Mouse (Mus musculus) liver, adult 2 months (tissue): ENCODE results near the gene Nt5e. TPM values are rescaled to one million over a fixed set of nuclear protein-coding genes. Genes with fewer than 3 reads are reported as not detected.

ENCODE experiments used
- DNase-seq: peaks from one replicate; pipeline ENCODE4 v3.0.0-alpha.2; 2011; ENCODE audit warnings: low read depth, low spot score; ENCODE audit errors: extremely low read depth
- H3K27ac ChIP-seq: fragments of 200-500 bp; replicated peaks from 2 replicates; pipeline ENCODE4 v1.5.1; 2012; ENCODE audit warnings: low read depth, mild to moderate bottlenecking, control low read depth, inconsistent platforms, low read length; ENCODE audit not compliant: insufficient read depth
- H3K27me3 ChIP-seq: fragments of 200-500 bp; 2 replicates; pipeline ENCODE4 v1.6.1; 2012; ENCODE audit warnings: mild to moderate bottlenecking, moderate library complexity, low read length, inconsistent platforms; ENCODE audit not compliant: control insufficient read depth, insufficient read depth
- H3K36me3 ChIP-seq: fragments of 200-500 bp; 2 replicates; pipeline ENCODE4 v1.6.1; 2012; ENCODE audit warnings: low read length, inconsistent platforms; ENCODE audit not compliant: control insufficient read depth, insufficient read depth
- H3K4me1 ChIP-seq: fragments of 200-500 bp; 2 replicates; pipeline ENCODE4 v1.6.1; 2011; ENCODE audit warnings: low read length; ENCODE audit not compliant: control insufficient read depth, insufficient read depth
- H3K4me3 ChIP-seq: fragments of 200-500 bp; 2 replicates; pipeline ENCODE4 v1.5.1; 2011; ENCODE audit warnings: low read depth, mild to moderate bottlenecking, control low read depth, low read length, moderate library complexity; ENCODE audit not compliant: insufficient read depth
- H3K79me2 ChIP-seq: fragments of 200-500 bp; 2 replicates; pipeline ENCODE4 v1.6.1; 2012; ENCODE audit warnings: inconsistent platforms, mild to moderate bottlenecking, low read length, moderate library complexity; ENCODE audit not compliant: control insufficient read depth, insufficient read depth
- H3K9ac ChIP-seq: fragments of 200-500 bp; 2 replicates; pipeline ENCODE4 v1.6.1; 2012; ENCODE audit warnings: low read depth, mild to moderate bottlenecking, control low read depth, inconsistent platforms, low read length
- CTCF ChIP-seq: fragments of 200-500 bp; IDR thresholded peaks from 2 replicates; pipeline ENCODE4 v1.5.1; 2011; ENCODE audit warnings: low read depth, low read length, control low read depth
- POLR2A ChIP-seq: fragments of 200-500 bp; IDR thresholded peaks from 2 replicates; pipeline ENCODE4 v1.6.1; 2011; ENCODE audit warnings: low read length, control low read depth; ENCODE audit not compliant: insufficient read depth; ENCODE audit errors: extremely low read depth
- WGBS: fragments of 180-500 bp; shearing (Covaris S2); methylation state at CpG from one replicate; pipeline ENCODE4 v1.1.7; 2018; 5-methylcytosine and 5-hydroxymethylcytosine counted together
- polyA plus RNA-seq: library from polyadenylated mRNA; depleted of rRNA; stranded (reverse); fragments of >200 nt; gene quantifications from 2 replicates; pipeline ENCODE4 v1.2.3, GENCODE M21; 2012
- total RNA-seq: library from RNA; depleted of rRNA; stranded (reverse); fragments of >200 nt; gene quantifications from 2 replicates; pipeline ENCODE4 v1.2.3, GENCODE M21; 2014

Nt5e gene
- total and polyA plus RNA-seq, 2 experiments = 24.1 to 41.8 TPM

DNA sequence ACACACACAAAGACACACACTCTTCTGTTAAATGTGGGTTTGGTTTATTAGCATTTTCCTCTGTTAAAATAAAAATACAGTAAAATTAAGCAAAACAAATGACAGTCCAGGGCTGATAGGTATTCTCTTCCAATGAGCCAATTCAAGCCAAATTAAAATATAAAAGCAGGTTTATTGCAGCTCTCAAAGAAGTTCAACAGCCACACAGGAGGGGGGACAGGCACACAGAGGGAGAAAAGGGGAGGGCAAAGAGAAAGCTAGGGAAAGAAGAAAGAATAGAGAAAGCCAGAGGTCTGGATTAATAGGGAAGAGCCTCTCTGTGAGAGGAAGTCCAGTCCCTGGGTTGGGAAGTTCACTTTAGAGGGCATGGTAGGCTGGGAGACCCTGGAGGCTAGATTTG, 7.8 kb upstream of the Nt5e start:
- no peak for TF ChIP-seq CTCF
- no peak for TF ChIP-seq POLR2A
- no peaks in the 10 kb centered on the region for H3K27me3 ChIP-seq
- no peaks in the 10 kb centered on the region for H3K79me2 ChIP-seq
- no peaks in the 10 kb centered on the region for H3K36me3 ChIP-seq
- H3K4me3 ChIP-seq = no peak overlapping the region
- H3K27ac ChIP-seq = no peak overlapping the region
- no peak for DNase-seq
- no peaks in the 10 kb centered on the region for H3K4me1 ChIP-seq
- H3K9ac ChIP-seq = no peak overlapping the region

DNA sequence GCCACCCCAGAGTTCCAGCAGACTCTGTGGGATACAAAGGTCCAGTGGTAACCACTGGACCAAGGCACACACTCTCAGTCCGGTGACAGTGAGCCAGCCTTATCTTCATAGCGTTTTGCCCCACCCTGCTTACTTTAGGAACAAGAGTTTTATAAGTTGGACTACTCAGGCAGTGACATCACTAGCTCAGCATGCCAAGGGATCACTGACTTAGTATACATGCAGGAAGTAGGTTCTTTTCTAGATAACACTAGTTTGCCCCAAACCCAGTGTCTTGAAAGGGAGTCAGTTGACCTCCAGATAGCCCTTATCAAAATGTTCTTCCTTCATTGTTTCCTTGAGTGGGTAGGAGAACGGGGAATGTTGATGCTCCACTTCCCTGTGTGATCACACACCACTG, 2.4 kb upstream of the Nt5e start:
- Histone ChIP-seq H3K9ac (no peak overlapping the region), H3K36me3 (no peaks in the 10 kb centered on the region), H3K4me3 (no peak overlapping the region), H3K27ac (no peak overlapping the region), H3K27me3 (no peaks in the 10 kb centered on the region), H3K79me2 (no peaks in the 10 kb centered on the region), H3K4me1 (peaks cover 17% of the 10 kb centered on the region)
- no peak for TF ChIP-seq CTCF
- TF ChIP-seq POLR2A = no peak
- WGBS = 88% methylated on average over 3 of the region's 3 CpGs
- DNase-seq = no peak

DNA sequence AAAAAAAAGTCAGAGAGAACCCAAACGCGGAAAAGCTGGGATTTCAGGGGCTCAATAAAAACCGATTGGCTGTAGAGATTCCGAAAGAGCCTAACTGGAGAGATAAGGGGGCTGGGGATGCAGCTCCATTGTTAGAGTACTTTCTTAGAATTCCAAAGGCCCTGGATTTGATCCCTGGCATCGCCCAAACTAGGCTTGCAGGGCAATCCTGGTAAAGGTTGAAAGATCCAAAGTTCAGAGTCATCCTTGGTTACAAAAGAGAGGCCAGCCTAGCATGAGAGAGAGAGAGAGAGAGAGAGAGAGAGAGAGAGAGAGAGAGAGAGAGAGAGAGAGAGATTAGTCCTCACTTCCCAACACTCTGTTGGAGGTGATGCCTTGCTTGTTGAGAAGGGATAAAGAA, 1.7 kb downstream of the Nt5e start:
- Histone ChIP-seq H3K4me1 (peaks cover 20% of the 10 kb centered on the region), H3K27me3 (no peaks in the 10 kb centered on the region), H3K27ac (no peak overlapping the region), H3K36me3 (no peaks in the 10 kb centered on the region), H3K4me3 (no peak overlapping the region), H3K9ac (no peak overlapping the region), H3K79me2 (0 out of 2 replicates have a peak, but pooled peaks cover 4% of the 10 kb centered on the region)
- 11% methylated on average over 5 of the region's 5 CpGs for WGBS
- TF ChIP-seq POLR2A (no peak), CTCF (no peak)
- DNase-seq = peak; percentile 89

DNA sequence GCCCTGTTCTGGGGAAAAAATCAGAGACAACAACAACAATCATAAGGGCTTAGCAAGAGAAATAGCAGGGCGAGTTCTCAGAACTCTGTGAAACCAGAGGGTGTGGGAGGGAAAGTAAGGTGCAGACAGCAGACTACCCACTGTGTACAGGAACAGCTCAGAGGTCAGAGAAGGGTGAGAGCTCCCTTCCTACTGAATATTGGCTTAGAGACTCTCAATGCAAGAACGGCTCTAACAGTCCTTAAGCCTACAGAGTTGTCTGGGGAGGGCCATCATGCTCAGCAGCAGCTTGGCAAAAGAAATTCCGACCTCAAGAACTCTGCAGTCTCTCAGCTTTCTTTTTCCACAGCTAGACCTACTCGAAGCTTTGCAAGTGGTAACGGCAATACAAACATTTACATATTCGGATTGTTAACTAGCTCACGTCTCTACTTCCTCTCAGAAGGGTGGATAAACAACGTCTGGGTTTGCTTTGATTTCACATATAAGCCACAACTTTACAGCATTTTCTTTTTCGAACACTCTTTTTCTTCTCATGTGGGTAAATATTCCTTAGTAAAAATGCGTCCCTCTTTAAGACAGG, 2.3 kb downstream of the Nt5e start:
- H3K4me1 ChIP-seq = peaks cover 20% of the 10 kb centered on the region
- 0 out of 2 replicates have a peak, but pooled peaks cover 4% of the 10 kb centered on the region for H3K79me2 ChIP-seq
- H3K27ac ChIP-seq = peak overlapping the region; percentile 45; the same call in 1 of the 2 replicates
- H3K4me3 ChIP-seq = no peak overlapping the region
- H3K36me3 ChIP-seq = no peaks in the 10 kb centered on the region
- no peaks in the 10 kb centered on the region for H3K27me3 ChIP-seq
- no peak for TF ChIP-seq POLR2A
- no peak for TF ChIP-seq CTCF
- DNase-seq = peak; percentile 32
- H3K9ac ChIP-seq = no peak overlapping the region
- WGBS = 17% methylated on average over 10 of the region's 10 CpGs

DNA sequence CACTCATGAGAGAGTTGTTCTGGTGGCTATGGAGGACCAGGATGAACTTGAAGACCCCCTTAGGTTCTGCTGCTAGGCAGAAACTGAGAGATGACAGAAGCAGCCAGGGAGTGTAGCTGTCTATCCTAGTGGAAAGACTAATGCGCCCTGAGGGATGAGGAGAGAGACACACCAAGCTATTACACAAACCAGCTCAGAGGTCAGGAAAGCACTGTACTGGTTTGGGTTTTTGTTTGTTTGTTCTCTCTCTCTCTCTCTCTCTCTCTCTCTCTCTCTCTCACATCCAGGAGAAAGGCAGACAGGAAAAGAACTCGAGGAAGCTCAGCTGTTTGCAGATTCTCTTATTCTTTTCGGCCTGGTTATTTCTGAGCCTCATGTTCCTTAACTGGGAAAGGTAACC, 3.3 kb downstream of the Nt5e start:
- WGBS = 20% methylated on average over 3 of the region's 3 CpGs
- peak; percentile 74 for DNase-seq
- no peak overlapping the region for H3K27ac ChIP-seq
- TF ChIP-seq CTCF (no peak), POLR2A (no peak)
- H3K4me1 ChIP-seq = peaks cover 20% of the 10 kb centered on the region
- no peaks in the 10 kb centered on the region for H3K36me3 ChIP-seq
- no peaks in the 10 kb centered on the region for H3K27me3 ChIP-seq
- H3K9ac ChIP-seq = no peak overlapping the region
- 0 out of 2 replicates have a peak, but pooled peaks cover 4% of the 10 kb centered on the region for H3K79me2 ChIP-seq
- no peak overlapping the region for H3K4me3 ChIP-seq

DNA sequence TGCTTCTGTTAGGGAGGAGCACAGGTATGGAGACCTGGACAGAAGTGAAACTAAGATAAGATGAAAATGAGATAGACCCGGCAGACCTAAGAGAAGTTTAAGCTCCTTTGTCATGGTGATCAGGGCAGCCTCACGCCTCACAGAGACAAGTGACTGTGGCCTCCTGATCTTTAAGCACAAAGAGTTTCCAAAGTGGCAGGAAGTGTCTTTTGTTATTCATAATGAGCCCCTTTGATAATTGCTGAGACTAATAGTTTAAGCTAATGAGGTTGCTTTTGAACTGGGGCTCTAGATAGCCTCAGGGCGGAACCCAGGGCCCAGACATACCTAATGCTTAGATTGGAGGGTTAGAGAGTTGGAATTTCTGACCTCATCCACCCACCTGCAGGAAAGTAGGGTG, 5.5 kb downstream of the Nt5e start:
- H3K27me3 ChIP-seq = no peaks in the 10 kb centered on the region
- H3K27ac ChIP-seq = no peak overlapping the region
- TF ChIP-seq CTCF = no peak
- no peak for TF ChIP-seq POLR2A
- H3K79me2 ChIP-seq = 0 out of 2 replicates have a peak, but pooled peaks cover 4% of the 10 kb centered on the region
- H3K4me3 ChIP-seq = no peak overlapping the region
- H3K4me1 ChIP-seq = peaks cover 14% of the 10 kb centered on the region
- 75% methylated on average over 3 of the region's 3 CpGs for WGBS
- DNase-seq = no peak
- H3K9ac ChIP-seq = no peak overlapping the region
- no peaks in the 10 kb centered on the region for H3K36me3 ChIP-seq
